In genomic region chr4:137752471-137752870, GRCm38 (mm10) we compare ENCODE assay signal across 13 mouse cellular contexts. TPM values are rescaled to one million over a fixed set of nuclear protein-coding genes. Genes with fewer than 3 reads are reported as not detected.
DNase-seq lines count a peak whose midpoint lies in the region; ATAC-seq lines count a peak whose summit lies in the region.
"Had no signal": no experiment of that assay in that cellular context is flagged by ENCODE, and none has a peak within 500 bp of the region (broad histone marks: within the 10 kb centered on the region; RNA-seq: fewer than 3 reads in every experiment).

No protein-coding gene starts in this region.

- no peaks in the 10 kb centered on the region for H3K36me3 ChIP-seq in forebrain, embryonic 10.5 days (replicated peaks)
- H3K36me3 ChIP-seq in forebrain, embryonic 15.5 days, result no peaks in the 10 kb centered on the region
- H3K36me3 ChIP-seq in liver, embryonic 11.5 days (ENCODE audit: control insufficient read depth, insufficient read depth, low read length), result no peaks in the 10 kb centered on the region

- H3K9ac ChIP-seq in forebrain, embryonic 15.5 days (replicated peaks), result no peak overlapping the region
- H3K9ac ChIP-seq in liver, embryonic 11.5 days (ENCODE audit: low read depth, low read length), result no peak overlapping the region

- H3K27ac ChIP-seq in forebrain, embryonic 10.5 days, result peak overlapping the region; percentile 62; the same call in 1 of the 2 replicates
- no peak overlapping the region for H3K27ac ChIP-seq in forebrain, embryonic 15.5 days (replicated peaks)
- peak overlapping the region; percentile 93; the same call in 1 of the 2 replicates for H3K27ac ChIP-seq in liver, embryonic 11.5 days (ENCODE audit: low read depth, low read length)

- H3K27me3 ChIP-seq in forebrain, embryonic 10.5 days (ENCODE audit: poor library complexity, severe bottlenecking), result no peaks in the 10 kb centered on the region; the same call in 1 of the 2 replicates
- H3K27me3 ChIP-seq in forebrain, embryonic 15.5 days, result no peaks in the 10 kb centered on the region
- H3K27me3 ChIP-seq in liver, embryonic 11.5 days (replicated peaks; ENCODE audit: control insufficient read depth, insufficient read depth, low read length), result peaks cover 4% of the 10 kb centered on the region; the same call in 1 of the 2 replicates

- DNase-seq in forebrain, embryonic 10.5 days (ENCODE audit: extremely low spot score, low spot score), result no peak
- peak; percentile 57 to 64 for DNase-seq in spleen, postnatal 10 days (ENCODE audit: low spot score in 2 of 2)
- no peak for DNase-seq in spleen, adult 12 weeks (ENCODE audit: low spot score)
- DNase-seq in liver, embryonic 11.5 days (ENCODE audit: low spot score), result no peak
- no peak for DNase-seq in right cerebral cortex, postnatal 36 days (ENCODE audit: low spot score in 2 of 2)
- DNase-seq in frontal cortex, postnatal 10 days (ENCODE audit: low spot score in 2 of 2), result no peak
- DNase-seq: B cell, adult 2 months; cerebellum, adult 9-11 months; gastrocnemius, postnatal 10 days; heart, adult 18-20 months; right cerebral cortex, postnatal 25 days had no signal

- H3K9me3 ChIP-seq in forebrain, embryonic 10.5 days, result no peaks in the 10 kb centered on the region
- no peaks in the 10 kb centered on the region for H3K9me3 ChIP-seq in forebrain, embryonic 15.5 days
- no peaks in the 10 kb centered on the region for H3K9me3 ChIP-seq in liver, embryonic 11.5 days (ENCODE audit: control insufficient read depth, low read length)

- peaks cover 41% of the 10 kb centered on the region for H3K4me1 ChIP-seq in forebrain, embryonic 10.5 days
- no peaks in the 10 kb centered on the region for H3K4me1 ChIP-seq in forebrain, embryonic 15.5 days
- peaks cover 31% of the 10 kb centered on the region for H3K4me1 ChIP-seq in liver, embryonic 11.5 days (replicated peaks; ENCODE audit: control insufficient read depth, insufficient read depth, low read length)

- H3K4me2 ChIP-seq in forebrain, embryonic 15.5 days (replicated peaks), result no peak overlapping the region
- peak overlapping the region; percentile 58 for H3K4me2 ChIP-seq in liver, embryonic 11.5 days

- 84% methylated on average over 15 of the region's 15 CpGs for WGBS in forebrain, embryonic 10.5 days
- 81% methylated on average over 15 of the region's 15 CpGs for WGBS in forebrain, embryonic 15.5 days
- 70% methylated on average over 15 of the region's 15 CpGs for WGBS in liver, embryonic 11.5 days

- no peak overlapping the region for H3K4me3 ChIP-seq in forebrain, embryonic 10.5 days
- H3K4me3 ChIP-seq in forebrain, embryonic 15.5 days, result no peak overlapping the region
- H3K4me3 ChIP-seq in liver, embryonic 11.5 days (ENCODE audit: low read depth, low read length), result no peak overlapping the region

- no peak for ATAC-seq in forebrain, embryonic 15.5 days (replicated peaks)
- ATAC-seq in liver, embryonic 11.5 days (replicated peaks; ENCODE audit: low FRiP score), result no peak
- ATAC-seq: hindbrain, embryonic 16.5 days had no signal

RNA-seq across cellular contexts. Expression of gene Alpl, which starts 43.7 kb away (rescaled TPM):
- polyA plus RNA-seq in forebrain, embryonic 10.5 days (2016; fragmentation: Nextera tagmentation; extraction: Ambion mirVana), result 20.3 and 20.7 TPM in 2 replicates
- polyA plus RNA-seq in forebrain, embryonic 15.5 days (2015; fragmentation: Nextera tagmentation; extraction: Ambion mirVana), result 6.5 and 8.1 TPM in 2 replicates
- polyA plus RNA-seq in liver, embryonic 11.5 days (2014; fragmentation: Nextera tagmentation; extraction: Ambion mirVana), result 5.7 and 6.1 TPM in 2 replicates

Comparison
In these comparisons a context has a peak if more than half of its experiments do, and no peak if none do; other contexts are left out.
1. DNase-seq: peak in spleen, postnatal 10 days (2 of 2); none in forebrain, embryonic 10.5 days (single experiment), spleen, adult 12 weeks (single experiment), liver, embryonic 11.5 days (single experiment), right cerebral cortex, postnatal 36 days (0 of 2) and frontal cortex, postnatal 10 days (0 of 2).